Mouse (Mus musculus) lung, postnatal 0 days (tissue): ENCODE measurements around the gene Apbb1. TPM values are rescaled to one million over a fixed set of nuclear protein-coding genes. Genes with fewer than 3 reads are reported as not detected.
A peak's percentile ranks its signal among the peaks of the same experiment; 100 is the strongest.

Source experiments
- ATAC-seq: fragments of 200-750 bp; cut with Nextera tagmentation; 2 replicates; pipeline ENCODE4 v1.8.0; 2017; ENCODE audit warnings: moderate library complexity
- DNase-seq: peaks from one replicate; pipeline ENCODE4 v3.0.0-alpha.2; 2016; ENCODE audit warnings: low spot score
- H3K27ac ChIP-seq: fragments of 300-500 bp; sonication (generic); 2 replicates; pipeline ENCODE4 v1.5.1; 2014; ENCODE audit warnings: antibody characterized with exemption, mild to moderate bottlenecking, low read length, mixed read lengths
- H3K27me3 ChIP-seq: fragments of 300-500 bp; sonication (generic); replicated peaks from 2 replicates; pipeline ENCODE4 v1.6.1; 2014; ENCODE audit warnings: low read length, mixed read lengths; ENCODE audit not compliant: insufficient read depth
- H3K36me3 ChIP-seq: fragments of 300-500 bp; sonication (generic); 2 replicates; pipeline ENCODE4 v1.6.1; 2014; ENCODE audit warnings: low read length, mixed read lengths; ENCODE audit not compliant: insufficient read depth
- H3K4me1 ChIP-seq: fragments of 300-500 bp; sonication (generic); 2 replicates; pipeline ENCODE4 v1.6.1; 2014; ENCODE audit warnings: antibody characterized with exemption, low read depth, low read length, mixed read lengths; ENCODE audit not compliant: insufficient read depth
- H3K4me2 ChIP-seq: fragments of 300-500 bp; sonication (generic); replicated peaks from 2 replicates; pipeline ENCODE4 v1.6.1; 2014; ENCODE audit warnings: low read depth, mild to moderate bottlenecking, low read length, moderate library complexity, mixed read lengths
- H3K4me3 ChIP-seq: fragments of 300-500 bp; sonication (generic); 2 replicates; pipeline ENCODE4 v1.5.1; 2014; ENCODE audit warnings: low read depth, low read length
- H3K9ac ChIP-seq: fragments of 300-500 bp; sonication (generic); replicated peaks from 2 replicates; pipeline ENCODE4 v1.6.1; 2014; ENCODE audit warnings: low read depth, mild to moderate bottlenecking
- H3K9me3 ChIP-seq: fragments of 300-500 bp; sonication (generic); 2 replicates; pipeline ENCODE4 v1.6.1; 2016; ENCODE audit warnings: low read length, mixed read lengths
- CTCF ChIP-seq: IDR thresholded peaks from 2 replicates; pipeline ENCODE4 v1.5.1; 2016; ENCODE audit warnings: antibody characterized with exemption, mild to moderate bottlenecking
- EP300 ChIP-seq: IDR thresholded peaks from 2 replicates; pipeline ENCODE4 v1.6.1; 2016; ENCODE audit warnings: antibody characterized with exemption, mild to moderate bottlenecking, control low read depth
- WGBS: fragments of 180-500 bp; shearing (Covaris S2); extraction: QIAGEN DNeasy Blood & Tissue Kit; methylation state at CpG from one replicate; pipeline ENCODE4 v1.1.7; 2014; 5-methylcytosine and 5-hydroxymethylcytosine counted together
- polyA plus RNA-seq: library from polyadenylated mRNA; unstranded; fragments of >200 nt; fragmentation: Nextera tagmentation; extraction: Ambion mirVana; gene quantifications from 2 replicates; pipeline ENCODE4 v1.2.1, GENCODE M21; 2015

The Apbb1 gene
- polyA plus RNA-seq, 1 experiment from 2014 or later: 77.6 TPM

- Histone ChIP-seq H3K9ac (no peak overlapping the region), H3K36me3 (peaks cover 10% of the 10 kb centered on the region; the same call in 1 of the 2 replicates), H3K27me3 (no peaks in the 10 kb centered on the region), H3K4me3 (no peak overlapping the region), H3K4me2 (no peak overlapping the region), H3K4me1 (peaks cover 10% of the 10 kb centered on the region; the same call in 1 of the 2 replicates), H3K9me3 (no peaks in the 10 kb centered on the region), H3K27ac (no peak overlapping the region)
- WGBS: 85% methylated on average over 11 of the region's 11 CpGs
- ATAC-seq (no peak), DNase-seq (no peak)
- no peak for TF ChIP-seq EP300
- TF ChIP-seq CTCF: no peak
Measured at GRCm38 (mm10) chr7:105557671-105558070, 23.8 kb downstream of the Apbb1 start.

GRCm38 (mm10) chr7:105556406-105556805, 25.0 kb downstream of the Apbb1 start:
- no peaks in the 10 kb centered on the region for H3K27me3 ChIP-seq
- DNase-seq (no peak), ATAC-seq (no peak)
- H3K9me3 ChIP-seq: no peaks in the 10 kb centered on the region
- peaks cover 3% of the 10 kb centered on the region; the same call in 1 of the 2 replicates for H3K36me3 ChIP-seq
- TF ChIP-seq EP300 (no peak), CTCF (no peak)
- WGBS: 81% methylated on average over 8 of the region's 8 CpGs
- no peak overlapping the region for H3K4me3 ChIP-seq
- no peak overlapping the region for H3K4me2 ChIP-seq
- H3K9ac ChIP-seq: no peak overlapping the region
- peaks cover 10% of the 10 kb centered on the region; the same call in 1 of the 2 replicates for H3K4me1 ChIP-seq
- H3K27ac ChIP-seq: no peak overlapping the region

GRCm38 (mm10) chr7:105555571-105555970, 25.9 kb downstream of the Apbb1 start:
- Histone ChIP-seq H3K27me3 (no peaks in the 10 kb centered on the region), H3K4me1 (peaks cover 10% of the 10 kb centered on the region; the same call in 1 of the 2 replicates), H3K27ac (no peak overlapping the region), H3K36me3 (0 out of 2 replicates have a peak, but pooled peaks cover 3% of the 10 kb centered on the region), H3K9me3 (no peaks in the 10 kb centered on the region), H3K9ac (no peak overlapping the region), H3K4me3 (no peak overlapping the region), H3K4me2 (peak overlapping the region; percentile 83; the same call in 1 of the 2 replicates)
- 80% methylated on average over 10 of the region's 10 CpGs for WGBS
- DNase-seq: no peak
- no peak for ATAC-seq
- no peak for TF ChIP-seq EP300
- TF ChIP-seq CTCF: no peak

DNA sequence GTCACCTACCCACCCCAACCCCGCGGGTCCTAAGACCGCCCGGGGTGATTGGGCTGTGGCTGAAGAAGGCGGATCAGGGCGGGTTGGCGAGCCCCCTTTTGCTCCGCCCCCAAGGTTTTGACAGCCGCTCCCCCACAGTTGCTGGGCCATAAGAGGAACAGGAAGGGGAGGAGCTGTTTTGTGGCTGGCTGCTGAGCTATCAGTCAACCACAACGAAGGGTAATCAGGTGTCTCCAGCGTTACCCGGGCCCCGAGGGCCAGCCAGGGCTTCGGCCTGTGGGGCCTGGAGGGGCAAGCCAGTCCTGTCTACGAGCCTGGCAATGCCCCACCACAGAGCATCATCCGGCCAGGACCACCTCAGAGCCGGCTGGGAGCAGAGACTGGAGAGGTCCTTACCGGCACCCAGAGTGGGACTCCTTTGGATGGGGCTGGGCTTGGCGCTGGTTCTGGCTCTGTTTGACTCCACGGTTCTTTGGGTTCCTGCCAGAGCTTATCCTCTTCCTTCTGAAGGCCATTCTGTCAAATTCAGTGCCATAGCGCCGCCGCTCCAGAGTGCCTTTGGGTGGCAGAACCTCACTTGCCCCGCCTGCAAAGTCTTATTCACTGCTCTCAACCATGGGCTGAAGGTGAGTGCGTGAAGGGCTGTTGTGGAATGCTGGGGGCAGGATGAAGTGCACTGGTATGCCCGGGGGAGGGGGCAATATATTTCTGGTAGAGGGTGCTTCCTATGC, 27.1 kb downstream of the Apbb1 start, which contains the start of gene Smpd1:
TSS of gene Smpd1 (plus strand) at position 149 of the 731 bp plus-strand sequence.
- H3K27me3 ChIP-seq: no peaks in the 10 kb centered on the region
- ATAC-seq (peak; percentile 96), DNase-seq (peak; percentile 98)
- H3K4me3 ChIP-seq: peak within 1 kb of the TSS; percentile 67
- H3K9me3 ChIP-seq: no peaks in the 10 kb centered on the region
- peak within 1 kb of the TSS; percentile 65 for H3K9ac ChIP-seq
- no peak for TF ChIP-seq EP300
- no peak for TF ChIP-seq CTCF
- H3K4me1 ChIP-seq: peaks cover 10% of the 10 kb centered on the region; the same call in 1 of the 2 replicates
- H3K4me2 ChIP-seq: peak within 1 kb of the TSS; percentile 83
- 1% methylated on average over 26 of the region's 26 CpGs for WGBS
- peak within 1 kb of the TSS; percentile 85 for H3K27ac ChIP-seq
- 0 out of 2 replicates have a peak, but pooled peaks cover 3% of the 10 kb centered on the region for H3K36me3 ChIP-seq

GRCm38 (mm10) chr7:105553456-105554211, 27.8 kb downstream of the Apbb1 start:
- H3K36me3 ChIP-seq: 0 out of 2 replicates have a peak, but pooled peaks cover 3% of the 10 kb centered on the region
- H3K9ac ChIP-seq: peak overlapping the region; percentile 65; the same call in 1 of the 2 replicates
- DNase-seq (no peak), ATAC-seq (no peak)
- no peak overlapping the region; the same call in 1 of the 2 replicates for H3K27ac ChIP-seq
- no peaks in the 10 kb centered on the region for H3K27me3 ChIP-seq
- TF ChIP-seq EP300 (0 out of 2 replicates have a peak, but pooled peaks have one; percentile 39), CTCF (no peak)
- peaks cover 10% of the 10 kb centered on the region; the same call in 1 of the 2 replicates for H3K4me1 ChIP-seq
- 32% methylated on average over 26 of the region's 27 CpGs for WGBS
- H3K4me3 ChIP-seq: peak overlapping the region; percentile 67
- H3K4me2 ChIP-seq: peak overlapping the region; percentile 83
- no peaks in the 10 kb centered on the region for H3K9me3 ChIP-seq

- Histone ChIP-seq H3K9ac (no peak overlapping the region), H3K4me1 (no peaks in the 10 kb centered on the region), H3K27me3 (no peaks in the 10 kb centered on the region), H3K27ac (no peak overlapping the region), H3K36me3 (no peaks in the 10 kb centered on the region), H3K4me2 (no peak overlapping the region), H3K4me3 (no peak overlapping the region), H3K9me3 (no peaks in the 10 kb centered on the region)
- DNase-seq: peak; percentile 62
- 0 out of 2 replicates have a peak, but pooled peaks have one; percentile 32 for ATAC-seq
- no peak for TF ChIP-seq EP300
- TF ChIP-seq CTCF: peak; percentile 72
- 32% methylated on average over 6 of the region's 6 CpGs for WGBS
Measured at GRCm38 (mm10) chr7:105549035-105549434, 32.4 kb downstream of the Apbb1 start.
